Mouse (Mus musculus) embryo, embryonic 9.5 days (tissue): ENCODE measurements around the gene H2-M1.

Experiments used
- DNase-seq: peaks from one replicate; pipeline ENCODE4 v3.0.0-alpha.2; 2017; ENCODE audit errors: extremely low spot score

The H2-M1 gene

DNA sequence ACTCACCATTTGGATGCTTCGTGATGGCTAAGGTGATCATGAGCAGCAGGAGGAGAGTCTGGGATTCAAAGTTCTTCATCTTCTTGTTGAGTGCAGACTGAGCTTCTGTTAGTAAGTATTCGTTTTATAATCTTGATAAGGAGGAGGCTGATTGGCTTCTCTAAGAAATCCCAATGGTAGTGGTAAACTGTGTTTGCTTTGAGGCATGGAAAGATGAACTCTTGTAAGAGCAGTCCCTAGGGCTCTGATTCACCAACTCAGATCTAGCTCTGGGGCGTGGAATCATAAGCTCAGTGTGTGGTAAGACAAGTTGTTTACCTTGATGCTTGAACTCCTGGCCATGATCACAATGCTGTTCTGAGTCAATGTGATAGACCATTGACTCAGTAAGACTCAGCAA is at the start of gene H2-M1:
H2-M1 (minus strand) TSS at position 101 of the 400 bp plus-strand sequence.
- DNase-seq, result no peak

DNA sequence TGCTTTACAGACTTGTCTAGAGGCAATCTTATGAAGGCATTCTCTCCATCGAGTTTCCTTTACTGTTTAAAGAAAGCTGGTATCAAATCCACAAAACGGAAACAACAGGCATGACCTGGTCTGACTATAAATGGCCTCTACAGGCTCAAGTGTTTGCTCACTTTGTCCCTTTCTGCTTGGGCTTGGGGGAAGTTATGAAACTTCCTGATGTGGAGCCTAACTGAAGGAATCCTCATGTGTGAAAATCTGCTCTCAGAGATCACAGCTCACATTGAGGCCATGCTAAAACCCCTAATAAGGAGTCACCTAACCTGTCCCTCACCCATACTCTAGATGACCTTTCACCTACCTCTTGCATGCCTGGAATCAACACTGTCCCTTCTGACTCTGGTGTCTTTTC is 25.7 kb upstream of the H2-M1 start:
- DNase-seq, result no peak

DNA sequence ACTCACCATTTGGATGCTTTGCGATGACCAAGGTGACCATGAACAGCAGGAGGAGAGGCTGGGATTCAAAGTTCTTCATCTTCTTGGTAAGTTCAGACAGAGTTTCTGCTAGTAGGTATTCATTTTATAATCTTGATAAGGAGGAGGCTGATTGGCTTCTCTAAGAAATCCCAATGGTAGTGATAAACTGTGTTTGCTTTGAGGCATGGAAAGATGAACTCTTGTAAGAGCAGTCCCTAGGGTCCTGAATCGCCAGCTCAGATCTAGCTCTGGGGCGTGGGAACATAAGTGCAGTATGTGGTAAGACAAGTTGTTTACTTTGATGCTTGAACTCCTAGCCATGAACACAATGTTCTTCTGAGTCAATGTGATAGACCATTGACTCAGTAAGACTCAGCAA is 29.5 kb downstream of the H2-M1 start, which contains the start of gene H2-M9:
H2-M9 (minus strand) TSS at position 101 of the 400 bp plus-strand sequence.
- no peak for DNase-seq
